Mouse (Mus musculus): ENCODE data around the gene Lrrc27.

The Lrrc27 gene

DNA sequence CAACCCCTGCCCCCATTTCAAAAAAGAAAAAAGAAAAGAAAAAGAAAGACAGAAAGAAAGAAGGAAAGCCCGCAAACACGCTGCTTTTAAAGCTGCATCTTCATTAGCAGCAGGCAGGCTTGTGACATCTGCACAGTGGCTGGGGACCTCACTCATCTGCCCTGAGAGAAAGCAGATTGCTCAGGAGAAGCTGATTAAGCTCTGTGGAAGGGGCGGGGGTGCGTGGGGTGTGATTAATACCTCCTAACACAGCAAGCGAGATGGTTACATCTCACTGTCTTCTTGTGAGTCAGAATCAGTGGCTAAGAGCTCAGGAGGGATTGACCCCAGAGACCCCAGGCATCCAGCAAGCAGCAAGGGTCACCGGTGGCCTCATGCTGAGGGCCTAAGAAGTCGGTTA, 64.7 kb downstream of the Lrrc27 start:
- DNase-seq, result no peak

DNA sequence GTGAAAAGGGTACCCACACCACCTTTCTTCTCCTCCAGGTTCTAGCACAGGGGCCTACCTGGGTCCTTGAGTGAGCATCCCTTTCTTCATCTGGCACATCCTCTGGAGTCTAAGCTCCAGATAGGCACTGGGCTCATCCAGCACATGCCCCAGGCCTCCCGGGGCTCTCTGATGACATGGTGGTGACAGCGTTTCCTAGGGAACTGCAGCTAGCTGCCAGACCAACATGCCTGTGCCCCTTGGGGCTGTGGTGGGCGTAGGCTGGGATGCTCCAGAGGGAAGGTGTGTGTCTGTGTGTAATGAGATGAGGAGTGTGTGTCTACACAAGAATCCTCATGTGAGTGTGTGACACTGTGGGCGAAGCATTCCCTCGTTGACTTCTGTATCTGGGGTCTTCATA, 66.8 kb downstream of the Lrrc27 start:
- no peak for DNase-seq

DNA sequence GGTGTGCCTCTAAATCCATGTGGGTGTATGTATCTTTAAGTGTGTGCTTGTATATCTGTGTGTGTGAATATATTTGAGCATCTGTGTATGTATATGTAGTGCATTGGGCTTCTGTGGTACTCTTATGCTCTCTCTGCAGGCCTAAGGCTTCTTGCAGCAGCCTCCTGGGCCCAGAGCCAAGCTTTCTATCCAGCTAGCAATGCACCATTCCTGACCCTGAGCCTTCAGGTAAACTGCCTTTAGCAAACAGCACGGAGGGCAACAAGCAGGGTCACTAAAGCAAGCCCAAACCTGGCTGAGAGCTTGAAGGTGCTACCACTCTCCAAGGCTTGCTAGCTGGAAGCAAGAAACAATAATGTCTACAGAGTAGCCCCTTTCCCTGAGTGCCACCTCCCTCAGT, 67.3 kb downstream of the Lrrc27 start:
- DNase-seq, result no peak

DNA sequence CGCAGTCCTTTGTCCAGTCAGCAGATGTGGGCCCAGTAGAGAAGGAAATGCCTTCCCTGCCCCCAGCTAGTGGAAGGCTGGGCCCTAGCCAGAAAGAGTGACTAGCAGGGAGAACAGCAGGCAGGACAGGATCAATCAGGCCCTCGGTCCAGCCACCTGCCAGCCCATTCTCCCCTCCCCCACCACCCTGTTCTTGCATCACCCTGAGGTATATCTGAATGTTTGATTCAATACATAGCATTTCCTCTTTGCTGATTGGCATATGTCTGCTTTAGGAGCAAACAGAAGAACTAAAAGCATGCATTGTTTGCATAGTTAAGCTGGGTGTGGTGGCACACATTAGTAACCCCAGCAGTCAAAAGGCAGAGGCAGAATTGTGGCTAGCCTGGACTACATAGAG, 68.4 kb downstream of the Lrrc27 start:
- DNase-seq, result no peak

DNA sequence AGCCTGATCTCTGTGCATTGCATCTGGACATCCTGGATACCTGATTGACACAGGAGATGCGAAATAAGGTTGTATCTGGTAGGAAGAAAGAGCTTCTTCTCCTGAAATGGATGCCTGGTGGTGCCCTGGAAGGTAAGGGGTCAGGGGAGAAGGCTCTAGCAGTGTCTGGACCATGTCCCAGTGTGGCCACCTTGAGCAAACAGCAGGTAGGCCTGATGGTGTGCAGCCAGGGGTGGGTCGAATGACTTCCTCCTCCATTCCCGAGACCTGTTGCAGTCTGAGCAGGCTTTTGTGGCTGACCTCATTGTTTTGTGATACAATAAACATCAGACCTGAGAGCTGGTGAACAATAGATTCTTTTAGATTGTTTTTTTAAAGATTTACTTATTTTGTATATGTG, 69.2 kb downstream of the Lrrc27 start:
- DNase-seq, result no peak

DNA sequence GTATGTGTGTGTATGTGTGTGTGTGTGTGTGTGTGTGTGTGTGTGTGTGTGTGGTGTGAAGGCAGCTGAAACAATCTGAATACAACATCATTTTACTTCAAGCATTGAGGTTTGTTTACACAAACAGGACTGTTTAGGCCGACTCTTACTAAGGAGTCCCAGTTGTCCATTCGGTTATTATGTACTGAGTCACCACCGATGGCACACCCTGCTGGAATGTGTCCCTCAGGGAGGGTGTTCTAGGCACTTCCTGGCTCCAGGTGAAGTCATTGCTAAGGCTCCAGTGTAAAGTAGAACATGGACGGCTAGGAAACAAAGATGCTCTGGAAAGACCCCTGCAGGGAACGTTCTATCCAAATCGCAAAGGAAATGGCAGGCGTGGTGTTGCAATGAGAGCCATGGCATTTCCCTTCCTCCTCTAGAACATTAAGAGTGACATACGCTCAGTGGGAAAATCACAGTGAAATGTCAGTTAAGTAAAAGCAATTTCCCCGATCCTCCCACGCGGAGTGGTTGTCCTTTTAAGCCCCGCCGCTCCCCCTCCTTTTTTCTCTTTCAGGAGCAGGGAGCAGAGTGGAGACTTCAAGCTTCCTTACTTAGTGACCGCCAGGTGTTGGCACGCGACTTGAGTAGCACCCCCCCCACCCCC, 72.6 kb downstream of the Lrrc27 start:
- no peak for DNase-seq

DNA sequence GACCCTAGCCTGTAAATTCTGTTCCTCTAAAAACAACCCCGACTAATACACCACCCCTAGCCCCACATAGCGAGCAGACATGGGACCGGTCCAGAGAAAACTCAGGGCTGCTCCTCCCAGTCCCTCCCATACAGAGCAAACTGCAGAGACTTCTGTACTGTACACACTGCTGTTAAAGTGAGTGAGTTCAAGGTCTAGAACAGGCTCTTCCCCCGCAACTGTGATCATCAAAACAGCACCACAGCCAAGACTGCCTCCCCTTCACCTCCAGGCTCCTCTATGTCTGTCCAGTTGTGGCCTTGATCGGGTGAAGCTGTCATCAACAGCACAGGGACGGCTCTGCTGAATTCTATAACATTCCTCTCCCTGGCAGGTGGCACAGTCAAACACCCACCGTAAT, 75.8 kb downstream of the Lrrc27 start:
- DNase-seq, result no peak

Data from cerebellum, adult 9-11 months (tissue).